Mouse (Mus musculus): Measurements from ENCODE around the gene Ifitm5. TPM values are rescaled to one million over a fixed set of nuclear protein-coding genes. Genes with fewer than 3 reads are reported as not detected.

Gene Ifitm5
- polyA plus RNA-seq, 1 experiment: not detected

DNA sequence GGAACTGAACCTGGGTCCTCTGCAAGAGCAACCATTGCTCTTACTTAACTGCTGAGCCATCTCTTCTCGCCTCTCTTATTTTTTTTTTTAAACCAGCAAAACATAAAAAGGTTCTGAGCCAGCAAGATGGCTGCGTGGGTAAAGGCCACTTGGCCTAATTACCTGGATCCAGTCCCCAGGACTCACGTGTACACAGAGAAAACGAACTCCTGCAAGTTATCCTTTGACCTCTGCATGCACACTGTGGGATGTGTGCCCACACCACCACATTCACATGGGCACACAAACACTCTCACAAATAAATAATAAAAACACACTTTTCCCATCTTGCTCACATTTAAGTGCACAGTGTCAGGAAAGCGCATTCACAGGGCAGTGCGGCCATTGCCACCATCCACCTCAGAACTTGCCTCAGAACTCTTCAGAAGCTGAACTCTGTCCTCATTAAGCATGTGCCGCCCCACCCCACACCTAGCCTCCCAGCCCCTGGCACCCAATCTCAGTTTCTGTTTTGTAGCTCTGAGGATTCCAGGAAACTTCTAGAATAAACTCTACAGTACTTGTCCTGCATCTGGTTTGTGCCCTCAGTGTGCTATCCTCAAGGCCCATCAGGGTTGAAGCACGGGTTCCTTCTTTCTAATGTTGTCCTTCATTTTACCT lies 35.9 kb downstream of the Ifitm5 start:
- 90% methylated on average over 8 of the region's 8 CpGs for WGBS
- Histone ChIP-seq H3K4me1 (ENCODE audit: control insufficient read depth, insufficient read depth, low read length) (peaks cover 4% of the 10 kb centered on the region; the same call in 1 of the 2 replicates), H3K27ac (ENCODE audit: insufficient read depth, low read depth, low read length) (no peak overlapping the region), H3K4me3 (ENCODE audit: insufficient read depth, low read depth, low read length) (no peak overlapping the region)
- TF ChIP-seq POLR2A (IDR thresholded peaks at IDR 0.05; ENCODE audit: insufficient read depth, low read depth, low read length) (no peak), CTCF (IDR thresholded peaks at IDR 0.05; ENCODE audit: insufficient read depth, low read depth, low read length) (no peak)

GRCm38 (mm10) chr7:140912846-140913482 lies 37.1 kb downstream of the Ifitm5 start:
- H3K4me1 ChIP-seq (ENCODE audit: control insufficient read depth, insufficient read depth, low read length): peaks cover 8% of the 10 kb centered on the region
- WGBS: 79% methylated on average over 5 of the region's 5 CpGs

GRCm38 (mm10) chr7:140912293-140912692 lies 37.8 kb downstream of the Ifitm5 start:
- Histone ChIP-seq H3K4me3 (ENCODE audit: insufficient read depth, low read depth, low read length) (no peak overlapping the region), H3K27ac (ENCODE audit: insufficient read depth, low read depth, low read length) (no peak overlapping the region), H3K4me1 (ENCODE audit: control insufficient read depth, insufficient read depth, low read length) (peaks cover 8% of the 10 kb centered on the region)
- TF ChIP-seq POLR2A (IDR thresholded peaks at IDR 0.05; ENCODE audit: insufficient read depth, low read depth, low read length) (no peak), CTCF (IDR thresholded peaks at IDR 0.05; ENCODE audit: insufficient read depth, low read depth, low read length) (no peak)
- WGBS: 41% methylated on average over 3 of the region's 3 CpGs

More at GRCm38 (mm10) chr7:140912846-140913482, 37.1 kb downstream of the Ifitm5 start:
- Histone ChIP-seq H3K27ac (ENCODE audit: insufficient read depth, low read depth, low read length) (no peak overlapping the region), H3K4me3 (ENCODE audit: insufficient read depth, low read depth, low read length) (no peak overlapping the region)
- TF ChIP-seq CTCF (IDR thresholded peaks at IDR 0.05; ENCODE audit: insufficient read depth, low read depth, low read length): no peak
- no peak for TF ChIP-seq POLR2A (IDR thresholded peaks at IDR 0.05; ENCODE audit: insufficient read depth, low read depth, low read length)

GRCm38 (mm10) chr7:140908634-140909107 lies 41.4 kb downstream of the Ifitm5 start:
- H3K4me3 ChIP-seq (ENCODE audit: insufficient read depth, low read depth, low read length): peak overlapping the region; percentile 48

GRCm38 (mm10) chr7:140908181-140908580 lies 41.9 kb downstream of the Ifitm5 start:
- Histone ChIP-seq H3K4me1 (ENCODE audit: control insufficient read depth, insufficient read depth, low read length) (peaks cover 10% of the 10 kb centered on the region), H3K4me3 (ENCODE audit: insufficient read depth, low read depth, low read length) (no peak overlapping the region), H3K27ac (ENCODE audit: insufficient read depth, low read depth, low read length) (no peak overlapping the region)
- TF ChIP-seq CTCF (IDR thresholded peaks at IDR 0.05; ENCODE audit: insufficient read depth, low read depth, low read length): no peak
- TF ChIP-seq POLR2A (IDR thresholded peaks at IDR 0.05; ENCODE audit: insufficient read depth, low read depth, low read length): no peak
- 55% methylated on average over 7 of the region's 7 CpGs for WGBS

More at GRCm38 (mm10) chr7:140908634-140909107, 41.4 kb downstream of the Ifitm5 start:
- TF ChIP-seq CTCF (IDR thresholded peaks at IDR 0.05; ENCODE audit: insufficient read depth, low read depth, low read length) (peak; percentile 76), POLR2A (IDR thresholded peaks at IDR 0.05; ENCODE audit: insufficient read depth, low read depth, low read length) (no peak)
- 1% methylated on average over 19 of the region's 19 CpGs for WGBS
- H3K4me1 ChIP-seq (ENCODE audit: control insufficient read depth, insufficient read depth, low read length): peaks cover 8% of the 10 kb centered on the region
- H3K27ac ChIP-seq (ENCODE audit: insufficient read depth, low read depth, low read length): no peak overlapping the region

DNA sequence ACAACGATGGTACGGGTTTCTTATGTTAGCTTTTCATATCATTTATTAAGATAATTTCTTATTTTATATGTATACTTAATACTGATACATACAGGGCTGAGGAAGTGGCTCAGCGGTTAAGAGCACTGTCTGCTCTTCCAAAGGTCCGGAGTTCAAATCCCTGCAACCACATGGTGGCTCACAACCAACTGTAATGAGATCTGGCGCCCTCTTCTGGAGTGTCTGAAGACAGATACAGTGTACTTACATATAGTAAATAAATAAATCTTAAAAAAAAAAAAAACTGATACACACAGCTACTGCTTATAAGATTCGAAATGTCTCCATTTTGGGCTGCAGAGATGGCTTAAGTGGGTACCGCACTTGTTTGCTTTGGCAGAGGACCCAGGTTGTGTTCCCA lies 42.4 kb downstream of the Ifitm5 start:
- H3K4me3 ChIP-seq (ENCODE audit: insufficient read depth, low read depth, low read length): no peak overlapping the region
- TF ChIP-seq POLR2A (IDR thresholded peaks at IDR 0.05; ENCODE audit: insufficient read depth, low read depth, low read length) (no peak), CTCF (IDR thresholded peaks at IDR 0.05; ENCODE audit: insufficient read depth, low read depth, low read length) (no peak)
- WGBS: 88% methylated on average over 7 of the region's 7 CpGs
- peaks cover 10% of the 10 kb centered on the region for H3K4me1 ChIP-seq (ENCODE audit: control insufficient read depth, insufficient read depth, low read length)
- H3K27ac ChIP-seq (ENCODE audit: insufficient read depth, low read depth, low read length): no peak overlapping the region

DNA sequence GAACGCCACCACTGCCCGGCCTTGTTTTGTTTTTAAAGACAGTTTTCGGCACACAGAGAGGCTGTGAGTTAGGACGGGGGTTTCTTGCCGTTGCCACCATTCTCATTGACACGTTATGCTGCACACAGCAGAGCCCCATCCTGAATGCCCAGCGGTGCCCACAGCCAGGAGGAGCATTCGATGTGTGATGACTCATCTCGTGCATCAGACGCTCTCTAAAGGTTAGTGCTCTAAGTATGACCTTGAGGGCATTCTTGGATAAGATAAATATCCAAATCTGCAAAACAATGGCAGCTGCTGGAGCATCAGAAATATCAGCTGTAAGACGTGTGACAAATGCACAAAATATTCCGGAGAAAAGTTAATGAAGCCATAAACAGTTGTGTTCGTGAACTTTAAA lies 43.0 kb downstream of the Ifitm5 start:
- H3K4me1 ChIP-seq (ENCODE audit: control insufficient read depth, insufficient read depth, low read length): peaks cover 6% of the 10 kb centered on the region
- no peak overlapping the region for H3K4me3 ChIP-seq (ENCODE audit: insufficient read depth, low read depth, low read length)
- WGBS: 83% methylated on average over 13 of the region's 13 CpGs
- no peak overlapping the region for H3K27ac ChIP-seq (ENCODE audit: insufficient read depth, low read depth, low read length)
- TF ChIP-seq CTCF (IDR thresholded peaks at IDR 0.05; ENCODE audit: insufficient read depth, low read depth, low read length) (no peak), POLR2A (IDR thresholded peaks at IDR 0.05; ENCODE audit: insufficient read depth, low read depth, low read length) (no peak)

GRCm38 (mm10) chr7:140905642-140906081 lies 44.4 kb downstream of the Ifitm5 start:
- Histone ChIP-seq H3K4me3 (ENCODE audit: insufficient read depth, low read depth, low read length) (no peak overlapping the region), H3K27ac (ENCODE audit: insufficient read depth, low read depth, low read length) (no peak overlapping the region), H3K4me1 (ENCODE audit: control insufficient read depth, insufficient read depth, low read length) (peaks cover 6% of the 10 kb centered on the region)
- TF ChIP-seq CTCF (IDR thresholded peaks at IDR 0.05; ENCODE audit: insufficient read depth, low read depth, low read length) (no peak), POLR2A (IDR thresholded peaks at IDR 0.05; ENCODE audit: insufficient read depth, low read depth, low read length) (no peak)
- 75% methylated on average over 2 of the region's 2 CpGs for WGBS

- Histone ChIP-seq H3K4me1 (ENCODE audit: control insufficient read depth, insufficient read depth, low read length) (peaks cover 2% of the 10 kb centered on the region; the same call in 1 of the 2 replicates), H3K4me3 (ENCODE audit: insufficient read depth, low read depth, low read length) (no peak overlapping the region), H3K27ac (ENCODE audit: insufficient read depth, low read depth, low read length) (no peak overlapping the region)
- TF ChIP-seq CTCF (IDR thresholded peaks at IDR 0.05; ENCODE audit: insufficient read depth, low read depth, low read length) (peak; percentile 91), POLR2A (IDR thresholded peaks at IDR 0.05; ENCODE audit: insufficient read depth, low read depth, low read length) (no peak)
- WGBS: 22% methylated on average over 13 of the region's 13 CpGs
Observed at GRCm38 (mm10) chr7:140903212-140903611, 46.9 kb downstream of the Ifitm5 start.

All from olfactory bulb, adult 2 months (tissue).